Mouse (Mus musculus): ENCODE measurements around the gene Dnah11.

The Dnah11 gene

DNA sequence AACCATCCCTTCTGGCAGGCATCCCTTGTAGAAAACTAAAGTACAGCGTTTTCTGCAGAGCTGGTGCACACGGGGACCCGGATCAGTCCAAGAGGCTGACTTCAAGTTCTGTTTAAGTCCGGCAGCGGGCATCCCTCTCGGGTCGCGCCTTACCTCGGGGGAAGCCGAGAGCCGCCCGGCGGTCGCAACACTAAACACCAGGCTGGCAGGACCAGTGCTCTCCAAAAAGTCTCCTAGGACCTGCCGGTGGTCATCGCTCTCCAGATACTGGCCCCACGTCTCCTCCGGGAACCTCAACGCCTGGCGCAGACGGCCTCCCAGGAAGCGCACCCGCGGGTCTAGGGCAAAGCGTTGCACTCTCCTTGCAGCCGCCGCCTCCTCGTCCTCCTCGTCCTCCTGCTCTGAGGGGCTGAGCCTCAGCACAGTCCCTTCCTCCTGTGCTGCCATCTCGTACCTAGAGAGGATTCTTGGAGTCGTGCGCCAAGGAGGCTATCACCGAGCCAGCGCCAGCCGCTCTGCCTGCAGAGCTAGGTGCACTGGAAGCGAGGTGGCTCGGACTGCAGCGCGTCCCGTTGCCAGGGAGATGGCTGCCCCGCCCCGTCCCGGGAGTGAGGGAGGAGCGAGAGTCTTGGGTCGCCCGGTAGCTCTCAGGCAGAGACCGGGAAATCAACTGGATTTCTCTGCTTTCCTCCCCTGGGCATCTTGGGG is at the start of gene Dnah11:
Gene Dnah11, minus strand, starts transcription at position 658 of the 708 bp plus-strand sequence.
- DNase-seq = peak; percentile 88

DNA sequence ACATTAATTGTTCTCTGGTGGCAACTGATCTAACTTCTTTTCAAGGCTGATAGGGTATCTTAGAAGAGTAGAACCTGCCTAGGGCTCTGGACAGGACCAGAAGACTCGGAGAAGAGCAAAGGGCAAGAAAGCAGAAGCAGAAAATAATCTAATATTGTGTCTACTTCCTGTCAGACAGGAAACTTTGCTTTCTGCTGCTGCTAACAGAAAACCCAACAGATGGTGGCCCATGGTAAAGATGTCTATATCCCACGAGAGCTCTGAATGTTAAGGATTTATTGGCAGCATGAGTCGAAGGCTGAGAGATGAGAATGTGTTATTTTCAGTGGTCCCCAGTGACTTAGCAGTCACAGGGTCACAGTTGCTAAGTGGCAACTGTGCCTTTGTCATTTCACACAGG is 22.3 kb upstream of the Dnah11 start:
- no peak for DNase-seq

DNA sequence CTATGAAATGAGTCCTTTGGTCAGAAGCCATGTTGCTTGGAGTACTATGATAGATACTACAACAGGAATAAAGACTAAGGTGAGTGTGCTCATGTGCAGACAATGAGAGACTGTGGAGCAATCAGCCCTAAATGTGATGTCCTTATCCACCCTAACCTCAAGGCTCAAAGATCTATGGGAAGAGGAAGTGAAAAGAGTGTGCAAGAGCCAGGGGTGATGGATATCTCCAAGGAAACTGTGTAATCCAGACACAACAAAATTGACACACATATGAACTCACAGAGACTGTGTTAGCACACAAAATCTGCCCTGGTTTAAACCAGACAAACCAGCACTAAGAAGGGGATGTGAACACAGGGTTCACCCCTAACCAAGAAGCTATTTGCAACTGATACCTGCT is 21.2 kb upstream of the Dnah11 start:
- no peak for DNase-seq

- DNase-seq = no peak
Measured at GRCm38 (mm10) chr12:118212163-118212562, 13.3 kb upstream of the Dnah11 start.

- DNase-seq = peak; percentile 37
Measured at GRCm38 (mm10) chr12:118196583-118196982, 2.3 kb downstream of the Dnah11 start.

GRCm38 (mm10) chr12:118189535-118189934 is 9.3 kb downstream of the Dnah11 start:
- no peak for DNase-seq

- DNase-seq = no peak
Measured at GRCm38 (mm10) chr12:118187663-118188062, 11.2 kb downstream of the Dnah11 start.

- peak; percentile 52 for DNase-seq
Measured at GRCm38 (mm10) chr12:118186881-118187489, 11.9 kb downstream of the Dnah11 start.

GRCm38 (mm10) chr12:118186120-118186880 is 12.5 kb downstream of the Dnah11 start:
- DNase-seq = no peak

- DNase-seq = no peak
Measured at GRCm38 (mm10) chr12:118184731-118185130, 14.1 kb downstream of the Dnah11 start.

- no peak for DNase-seq
Measured at GRCm38 (mm10) chr12:118177756-118178155, 21.1 kb downstream of the Dnah11 start.

GRCm38 (mm10) chr12:118164785-118165184 is 34.1 kb downstream of the Dnah11 start:
- no peak for DNase-seq

DNA sequence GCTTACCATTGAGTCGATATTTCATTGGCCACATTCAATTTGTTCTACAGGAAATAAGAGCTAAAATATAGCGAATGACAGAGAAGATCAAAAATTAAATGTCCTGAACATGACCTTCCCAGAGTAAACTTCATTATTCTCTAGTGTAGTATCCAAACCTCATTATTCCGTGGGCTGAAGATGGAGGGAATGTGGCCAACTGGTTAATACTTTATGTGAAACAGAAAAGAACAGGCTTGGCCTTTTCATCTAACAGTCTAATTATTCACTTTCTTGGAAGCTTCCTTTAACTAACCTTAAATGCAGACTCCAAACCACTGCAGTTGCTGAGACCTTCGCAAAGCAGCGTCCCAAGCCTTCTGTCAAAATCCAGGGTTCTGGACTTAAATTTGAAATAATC is 41.9 kb downstream of the Dnah11 start:
- no peak for DNase-seq

DNA sequence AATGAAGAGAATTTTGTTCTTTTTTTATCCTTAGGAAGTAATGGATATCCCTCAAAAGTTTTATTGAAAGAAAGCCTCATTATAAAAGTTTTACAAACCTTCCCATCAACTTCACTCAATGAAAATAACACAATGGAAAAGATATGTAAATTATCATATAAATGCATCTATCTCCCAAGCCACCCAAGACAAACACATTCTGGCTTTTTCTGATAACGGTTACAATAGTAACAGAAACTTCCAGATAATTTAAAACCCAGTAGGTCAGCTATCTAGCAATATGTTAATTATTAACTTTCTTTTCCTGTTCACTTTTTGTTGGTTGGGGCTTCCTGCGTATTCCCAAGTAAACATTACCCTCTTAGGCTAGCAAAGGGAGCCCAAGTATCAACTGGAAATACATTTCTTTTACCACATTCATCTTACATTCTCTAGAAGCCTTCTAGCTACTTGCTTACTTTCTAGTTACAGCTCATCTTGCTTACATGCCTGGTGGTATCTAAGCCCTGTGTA is 51.3 kb downstream of the Dnah11 start:
- DNase-seq = no peak

DNA sequence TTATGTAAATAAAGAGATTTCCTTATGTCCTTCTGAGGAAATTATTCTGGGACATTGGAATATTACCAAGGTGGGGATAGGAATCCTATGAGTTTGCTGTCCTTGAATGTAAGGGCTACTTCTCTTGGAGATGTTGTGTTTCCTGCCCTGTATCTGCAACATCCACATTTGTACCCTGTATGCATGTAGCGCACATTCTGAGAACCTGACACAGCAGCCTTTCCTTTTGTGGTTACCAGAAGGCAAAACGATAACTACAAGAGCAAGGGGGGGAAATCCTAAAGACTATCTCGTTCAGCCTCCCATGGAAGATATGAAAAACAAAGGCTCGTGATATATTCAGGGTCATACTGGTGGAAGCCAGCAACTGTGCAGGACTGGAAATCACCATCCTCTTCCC is 70.7 kb downstream of the Dnah11 start:
- no peak for DNase-seq

- no peak for DNase-seq
Measured at GRCm38 (mm10) chr12:118119668-118120067, 79.2 kb downstream of the Dnah11 start.

GRCm38 (mm10) chr12:118112599-118112998 is 86.2 kb downstream of the Dnah11 start:
- DNase-seq = peak; percentile 93

GRCm38 (mm10) chr12:118111896-118112295 is 86.9 kb downstream of the Dnah11 start:
- DNase-seq = peak; percentile 42

DNA sequence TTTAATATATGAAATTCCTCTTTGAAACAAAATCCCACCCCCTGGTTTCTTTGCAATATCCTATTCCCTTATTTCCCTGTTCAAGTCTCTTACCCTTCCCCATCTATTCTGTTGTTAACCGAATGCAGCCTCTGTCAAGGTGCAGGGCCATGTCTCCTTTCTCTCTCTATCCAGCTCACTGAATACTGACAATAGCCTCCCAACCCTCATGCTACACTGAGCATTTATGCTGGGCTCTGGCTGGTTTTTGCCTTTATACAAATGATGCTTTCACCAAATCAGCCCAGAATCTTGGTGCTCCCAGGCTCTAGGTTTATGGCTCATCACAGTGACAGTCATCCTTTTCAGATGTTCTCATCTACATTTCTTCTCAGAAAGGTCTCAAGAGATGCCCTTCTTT is 91.1 kb downstream of the Dnah11 start:
- DNase-seq = no peak

DNA sequence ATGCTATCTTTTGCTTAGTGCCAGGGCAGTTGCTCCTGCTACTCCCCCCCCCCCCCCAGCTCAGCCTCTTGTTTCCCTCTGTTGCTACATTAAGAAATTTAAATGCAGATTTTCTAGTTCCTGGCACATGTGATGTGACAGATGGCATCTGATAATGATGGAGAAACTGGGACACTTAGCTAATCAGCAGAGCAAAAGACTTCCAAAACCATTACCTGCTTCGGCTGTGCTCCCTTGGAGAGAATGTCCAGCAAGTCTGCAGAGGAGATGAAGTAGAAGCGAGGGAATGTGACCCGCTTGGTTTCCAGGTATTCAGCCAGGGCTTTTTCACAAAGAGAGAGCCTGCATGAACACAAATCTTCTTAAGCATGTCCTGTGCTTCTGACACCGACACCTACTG is 94.3 kb downstream of the Dnah11 start:
- DNase-seq = peak; percentile 95

GRCm38 (mm10) chr12:118099694-118100093 is 99.1 kb downstream of the Dnah11 start:
- DNase-seq = no peak

GRCm38 (mm10) chr12:118098257-118098656 is 100.6 kb downstream of the Dnah11 start:
- peak; percentile 85 for DNase-seq

DNA sequence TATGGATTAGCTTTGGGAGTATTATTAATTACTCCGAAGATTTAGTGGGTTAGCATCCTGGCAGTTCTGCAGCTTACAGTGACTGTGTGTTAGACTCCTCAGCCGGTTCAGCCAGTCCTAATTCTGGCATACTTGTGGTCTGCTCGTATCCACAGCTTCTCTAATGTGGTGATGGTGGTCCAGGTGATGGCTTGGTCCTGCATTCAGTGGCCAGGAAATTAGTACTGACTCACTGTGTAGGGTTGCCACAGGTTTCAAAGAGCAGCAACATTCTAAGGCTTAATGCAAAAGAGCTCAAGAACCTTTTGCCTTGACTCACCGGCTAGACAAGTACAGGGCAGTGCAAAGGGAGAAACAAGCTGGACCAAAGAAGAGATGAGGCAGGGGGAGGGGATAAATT is 103.9 kb downstream of the Dnah11 start:
- no peak for DNase-seq

DNA sequence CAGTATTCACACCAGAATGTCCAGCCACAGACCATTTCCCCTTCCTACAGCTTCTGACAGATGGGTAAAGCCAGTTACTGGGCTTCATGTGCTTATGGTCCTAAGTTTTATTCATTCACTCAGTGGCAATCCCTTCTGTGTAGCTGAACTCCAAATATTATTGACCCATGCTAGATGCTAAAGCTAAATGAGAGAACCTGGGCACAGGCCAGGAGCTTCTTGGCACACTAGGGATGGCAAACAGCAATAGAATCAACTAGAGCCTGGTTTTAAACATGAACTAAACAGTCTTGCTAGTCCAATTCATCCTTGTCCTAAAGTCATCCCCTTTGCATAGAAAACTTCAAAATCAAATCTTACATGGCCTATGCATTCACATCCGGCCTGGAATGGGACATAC is 113.6 kb downstream of the Dnah11 start:
- DNase-seq = peak; percentile 54
